Mouse (Mus musculus) liver, postnatal 0 days (tissue): ENCODE results near the gene Hk3.

Experiments used
- CTCF ChIP-seq: sonication (generic); IDR thresholded peaks from 2 replicates; pipeline ENCODE4 v1.5.1; 2016; ENCODE audit warnings: antibody characterized with exemption, low read depth
- EP300 ChIP-seq: IDR thresholded peaks from 2 replicates; pipeline ENCODE4 v1.6.1; 2016; ENCODE audit warnings: antibody characterized with exemption, low read depth, mild to moderate bottlenecking

GRCm38 (mm10) chr13:54975546-54975945 is 45.6 kb downstream of the Hk3 start:
- TF ChIP-seq CTCF = no peak
- no peak for TF ChIP-seq EP300
